Mouse (Mus musculus) ES-E14 (cell line): ENCODE results near the gene Sept9.

Experiments
- CHD2 ChIP-seq: IDR thresholded peaks from 2 replicates; pipeline ENCODE4 v1.6.1; 2014; ENCODE audit warnings: mild to moderate bottlenecking, low read depth, low read length, inconsistent platforms
- HCFC1 ChIP-seq: IDR thresholded peaks from 2 replicates; pipeline ENCODE4 v1.6.1; 2012; ENCODE audit warnings: low read length, inconsistent platforms, borderline replicate concordance; ENCODE audit not compliant: insufficient read depth
- MAFK ChIP-seq: IDR thresholded peaks from 2 replicates; pipeline ENCODE4 v1.6.1; 2014; ENCODE audit warnings: mild to moderate bottlenecking, low read depth, low read length, inconsistent platforms; ENCODE audit not compliant: insufficient read depth
- ZC3H11A ChIP-seq: IDR thresholded peaks from 2 replicates; pipeline ENCODE4 v1.6.1; 2012; ENCODE audit warnings: low read depth, mild to moderate bottlenecking, inconsistent platforms, low read length, borderline replicate concordance
- ZNF384 ChIP-seq: IDR thresholded peaks from 2 replicates; pipeline ENCODE4 v1.6.1; 2012; ENCODE audit warnings: low read depth, low read length, inconsistent platforms

DNA sequence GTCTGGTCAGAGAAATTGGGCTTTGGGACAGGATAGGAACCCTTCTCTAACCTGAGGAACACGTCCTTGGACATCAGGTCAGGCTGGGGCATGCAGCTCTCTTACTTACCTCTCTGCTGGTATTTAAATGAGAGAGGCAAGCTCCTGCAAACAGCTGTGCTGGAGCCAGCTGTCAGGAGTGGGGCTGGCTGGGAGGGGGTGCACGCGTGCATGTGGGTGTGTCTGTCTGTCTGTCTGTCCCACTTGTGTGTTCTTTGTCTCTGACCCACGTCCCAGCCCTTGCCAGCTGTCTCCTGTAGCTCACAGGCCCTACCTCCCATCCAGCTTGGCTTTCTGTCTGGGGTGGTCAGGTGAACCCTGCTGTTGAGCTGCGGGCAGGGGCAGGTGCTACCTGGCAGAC lies 75.5 kb downstream of the Sept9 start:
- TF ChIP-seq ZC3H11A = no peak
- TF ChIP-seq CHD2 = no peak
- TF ChIP-seq HCFC1 = no peak
- no peak for TF ChIP-seq ZNF384
- no peak for TF ChIP-seq MAFK
